Mouse (Mus musculus) ES-Bruce4 (cell line): ENCODE data around the gene Tbl3.

Experiments
- CTCF ChIP-seq: IDR thresholded peaks from one replicate; pipeline ENCODE4 v1.8.1; 2011; ENCODE audit warnings: low read depth, low read length
- EP300 ChIP-seq: IDR thresholded peaks from 2 replicates; pipeline ENCODE4 v1.6.1; 2011; ENCODE audit warnings: low read depth, low read length; ENCODE audit not compliant: insufficient read depth
- POLR2A ChIP-seq: IDR thresholded peaks from one replicate; pipeline ENCODE4 v1.8.1; 2011; ENCODE audit warnings: low read length; ENCODE audit not compliant: insufficient read depth

- TF ChIP-seq POLR2A (peak; percentile 16), CTCF (no peak), EP300 (0 out of 2 replicates have a peak, but pooled peaks have one; percentile 26)
Observed at GRCm38 (mm10) chr17:24669545-24670245, 37.8 kb downstream of the Tbl3 start, which contains the start of gene Zfp598.
